Mouse (Mus musculus): ENCODE results near the gene Hoxb2. TPM values are rescaled to one million over a fixed set of nuclear protein-coding genes. Genes with fewer than 3 reads are reported as not detected.
A peak's percentile ranks its signal among the peaks of the same experiment; 100 is the strongest.

Gene Hoxb2
- polyA plus RNA-seq, 1 experiment from 2014 or later: 42.9 TPM

GRCm38 (mm10) chr11:96396772-96397626 lies 46.7 kb downstream of the Hoxb2 start:
- Histone ChIP-seq H3K9ac (no peak overlapping the region), H3K9me3 (ENCODE audit: control insufficient read depth, low read length) (no peaks in the 10 kb centered on the region), H3K4me2 (replicated peaks) (no peak overlapping the region), H3K27me3 (ENCODE audit: control insufficient read depth, insufficient read depth, low read length) (no peaks in the 10 kb centered on the region), H3K4me1 (replicated peaks; ENCODE audit: control insufficient read depth, insufficient read depth, low read length) (peaks cover 7% of the 10 kb centered on the region; the same call in 1 of the 2 replicates), H3K4me3 (replicated peaks; ENCODE audit: low read length) (no peak overlapping the region), H3K27ac (no peak overlapping the region), H3K36me3 (replicated peaks; ENCODE audit: control insufficient read depth, insufficient read depth) (no peaks in the 10 kb centered on the region)
- no peak for ATAC-seq (ENCODE audit: low FRiP score)
- 13% methylated on average over 15 of the region's 15 CpGs for WGBS
- DNase-seq (ENCODE audit: low spot score): no peak

DNA sequence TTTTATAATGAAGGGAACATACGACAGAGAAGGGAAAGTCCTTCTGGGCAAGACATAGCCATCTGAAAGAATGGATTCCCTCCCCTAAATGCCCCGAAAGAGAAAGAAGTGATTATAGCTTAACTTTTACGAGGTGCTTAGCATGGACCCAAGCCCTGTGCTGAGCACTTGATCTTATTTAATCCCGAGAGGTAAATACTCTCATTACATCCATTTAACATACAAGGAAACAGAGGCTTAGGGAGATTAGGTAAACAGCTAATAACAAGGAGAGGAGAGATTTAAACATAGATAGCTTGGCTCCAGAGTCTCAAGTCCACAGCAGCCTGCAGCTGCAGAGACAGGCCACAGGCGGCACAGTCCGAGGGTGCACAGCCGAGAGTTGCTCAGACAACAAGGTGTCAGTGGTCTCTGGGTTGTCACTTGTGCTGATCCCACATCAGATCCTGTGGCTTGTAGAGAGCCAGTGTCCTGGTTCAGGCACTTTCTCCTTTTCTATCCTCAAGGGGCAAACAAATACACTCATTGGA lies 47.5 kb downstream of the Hoxb2 start:
- H3K4me3 ChIP-seq (replicated peaks; ENCODE audit: low read length): no peak overlapping the region
- ATAC-seq (ENCODE audit: low FRiP score): no peak
- no peaks in the 10 kb centered on the region for H3K9me3 ChIP-seq (ENCODE audit: control insufficient read depth, low read length)
- no peak overlapping the region for H3K4me2 ChIP-seq (replicated peaks)
- 54% methylated on average over 7 of the region's 7 CpGs for WGBS
- H3K9ac ChIP-seq: no peak overlapping the region
- H3K36me3 ChIP-seq (replicated peaks; ENCODE audit: control insufficient read depth, insufficient read depth): no peaks in the 10 kb centered on the region
- H3K27ac ChIP-seq: no peak overlapping the region
- DNase-seq (ENCODE audit: low spot score): no peak
- H3K27me3 ChIP-seq (ENCODE audit: control insufficient read depth, insufficient read depth, low read length): no peaks in the 10 kb centered on the region
- H3K4me1 ChIP-seq (replicated peaks; ENCODE audit: control insufficient read depth, insufficient read depth, low read length): peaks cover 7% of the 10 kb centered on the region; the same call in 1 of the 2 replicates

GRCm38 (mm10) chr11:96399923-96400322 lies 49.6 kb downstream of the Hoxb2 start:
- H3K4me2 ChIP-seq (replicated peaks): no peak overlapping the region
- 27% methylated on average over 8 of the region's 8 CpGs for WGBS
- no peak overlapping the region for H3K27ac ChIP-seq
- H3K27me3 ChIP-seq (ENCODE audit: control insufficient read depth, insufficient read depth, low read length): no peaks in the 10 kb centered on the region
- DNase-seq (ENCODE audit: low spot score) (no peak), ATAC-seq (ENCODE audit: low FRiP score) (no peak)
- peaks cover 8% of the 10 kb centered on the region; the same call in 1 of the 2 replicates for H3K4me1 ChIP-seq (replicated peaks; ENCODE audit: control insufficient read depth, insufficient read depth, low read length)
- no peaks in the 10 kb centered on the region for H3K9me3 ChIP-seq (ENCODE audit: control insufficient read depth, low read length)
- no peak overlapping the region for H3K9ac ChIP-seq
- no peaks in the 10 kb centered on the region for H3K36me3 ChIP-seq (replicated peaks; ENCODE audit: control insufficient read depth, insufficient read depth)
- H3K4me3 ChIP-seq (replicated peaks; ENCODE audit: low read length): no peak overlapping the region

MicroRNA genes within 50 kb of the gene (microRNA counts, 519-probe panel; counts per million panel counts)
- 6,554 counts per million, percentile 87 among the panel's probes with 10 or more counts for microRNA mmu-miR-10a

Small RNA genes within 50 kb of the gene (microRNA-seq; reads per million reads assigned to microRNA genes)
- gene Mir10a: 90,772 reads per million, percentile 100 among the genes with 10 or more reads in this experiment

Other genes starting within 250 kb of the Hoxb2 start
- gene Calcoco2, start 238.6 kb upstream of the Hoxb2 start, polyA plus RNA-seq (2014; fragmentation: Nextera tagmentation; extraction: Ambion mirVana): not detected in 2 replicates
- gene Ttll6, start 216.7 kb upstream of the Hoxb2 start, polyA plus RNA-seq (2014; fragmentation: Nextera tagmentation; extraction: Ambion mirVana): 0.33 and 0.37 TPM in 2 replicates
- gene Hoxb13, start 156.2 kb upstream of the Hoxb2 start, polyA plus RNA-seq (2014; fragmentation: Nextera tagmentation; extraction: Ambion mirVana): not detected in 2 replicates
- 10.7 and 22.4 TPM in 2 replicates for gene Hoxb9, start 79.1 kb upstream of the Hoxb2 start, polyA plus RNA-seq (2014; fragmentation: Nextera tagmentation; extraction: Ambion mirVana)
- 41.2 and 50.6 TPM in 2 replicates for gene Hoxb8, start 68.6 kb upstream of the Hoxb2 start, polyA plus RNA-seq (2014; fragmentation: Nextera tagmentation; extraction: Ambion mirVana)
- gene Hoxb7, start 63.9 kb upstream of the Hoxb2 start, polyA plus RNA-seq (2014; fragmentation: Nextera tagmentation; extraction: Ambion mirVana): 40.8 and 45.6 TPM in 2 replicates
- 71.4 and 90.1 TPM in 2 replicates for gene Hoxb6, start 58.0 kb upstream of the Hoxb2 start, polyA plus RNA-seq (2014; fragmentation: Nextera tagmentation; extraction: Ambion mirVana)
- gene Hoxb5, start 47.2 kb upstream of the Hoxb2 start, polyA plus RNA-seq (2014; fragmentation: Nextera tagmentation; extraction: Ambion mirVana): 140 and 157 TPM in 2 replicates
- 4.0 and 5.4 TPM in 2 replicates for gene Hoxb4, start 32.3 kb upstream of the Hoxb2 start, polyA plus RNA-seq (2014; fragmentation: Nextera tagmentation; extraction: Ambion mirVana)
- gene Hoxb3, start 27.2 kb upstream of the Hoxb2 start, polyA plus RNA-seq (2014; fragmentation: Nextera tagmentation; extraction: Ambion mirVana): 12.8 and 17.2 TPM in 2 replicates
- gene Hoxb1, start 15.2 kb downstream of the Hoxb2 start, polyA plus RNA-seq (2014; fragmentation: Nextera tagmentation; extraction: Ambion mirVana): 0.33 and 0.56 TPM in 2 replicates
- 7.3 and 10.3 TPM in 2 replicates for gene Skap1, start 114.1 kb downstream of the Hoxb2 start, polyA plus RNA-seq (2014; fragmentation: Nextera tagmentation; extraction: Ambion mirVana)